Mouse (Mus musculus): Measurements from ENCODE around the gene Prl2a1.

DNA sequence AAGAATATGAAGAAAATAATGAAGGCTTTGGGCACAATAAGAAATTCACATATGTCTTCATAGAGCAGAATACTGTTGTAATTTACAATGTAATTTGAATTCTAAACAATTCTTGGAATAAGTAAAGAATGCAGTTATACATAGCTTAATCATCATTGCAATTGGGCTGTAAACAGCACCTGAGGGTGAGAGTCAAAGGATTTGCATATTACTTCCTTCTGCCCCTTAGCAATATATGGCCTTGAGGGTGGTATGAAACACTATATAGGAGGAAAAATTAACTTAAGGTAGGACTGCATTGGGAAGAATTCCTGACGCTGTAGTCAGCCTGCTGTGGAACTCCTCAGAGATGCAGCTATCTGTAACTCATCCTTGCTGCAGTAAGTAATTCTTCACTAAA lies at the start of gene Prl2a1:
- TF ChIP-seq CTCF (IDR thresholded peaks at IDR 0.05; ENCODE audit: low read depth, low read length) (no peak), POLR2A (IDR thresholded peaks at IDR 0.05; ENCODE audit: extremely low read depth, insufficient read depth, low read length) (no peak)
